Mouse (Mus musculus) kidney, embryonic 15.5 days (tissue): ENCODE results near the gene Sel1l3. TPM values are rescaled to one million over a fixed set of nuclear protein-coding genes. Genes with fewer than 3 reads are reported as not detected.

ENCODE experiments used
- ATAC-seq: fragments of 200-750 bp; cut with Nextera tagmentation; replicated peaks from 2 replicates; pipeline ENCODE4 v1.8.0; 2017; ENCODE audit warnings: moderate TSS enrichment; ENCODE audit not compliant: low FRiP score
- H3K27ac ChIP-seq: fragments of 300-500 bp; sonication (generic); 2 replicates; pipeline ENCODE4 v1.5.1; 2015; ENCODE audit warnings: mild to moderate bottlenecking, inconsistent platforms
- H3K27me3 ChIP-seq: fragments of 300-500 bp; sonication (generic); 2 replicates; pipeline ENCODE4 v1.6.1; 2015; ENCODE audit warnings: inconsistent platforms
- H3K36me3 ChIP-seq: fragments of 300-500 bp; sonication (generic); 2 replicates; pipeline ENCODE4 v1.6.1; 2015; ENCODE audit warnings: inconsistent platforms
- H3K4me1 ChIP-seq: fragments of 300-500 bp; sonication (generic); 2 replicates; pipeline ENCODE4 v1.6.1; 2015; ENCODE audit warnings: inconsistent platforms
- H3K4me2 ChIP-seq: fragments of 300-500 bp; sonication (generic); 2 replicates; pipeline ENCODE4 v1.6.1; 2015; ENCODE audit warnings: moderate library complexity, mild to moderate bottlenecking, inconsistent platforms
- H3K4me3 ChIP-seq: fragments of 300-500 bp; sonication (generic); replicated peaks from 2 replicates; pipeline ENCODE4 v1.5.1; 2015; ENCODE audit warnings: mild to moderate bottlenecking, inconsistent platforms
- H3K9ac ChIP-seq: fragments of 300-500 bp; sonication (generic); 2 replicates; pipeline ENCODE4 v1.6.1; 2015; ENCODE audit warnings: mild to moderate bottlenecking, inconsistent platforms
- H3K9me3 ChIP-seq: fragments of 300-500 bp; sonication (generic); replicated peaks from 2 replicates; pipeline ENCODE4 v1.6.1; 2016; ENCODE audit warnings: inconsistent platforms
- WGBS: fragments of 180-500 bp; shearing (Covaris S2); methylation state at CpG from one replicate; pipeline ENCODE4 v1.1.7; 2015; ENCODE audit warnings: mixed read lengths; 5-methylcytosine and 5-hydroxymethylcytosine counted together
- polyA plus RNA-seq: library from polyadenylated mRNA; unstranded; fragments of >200 nt; fragmentation: Nextera tagmentation; extraction: Ambion mirVana; gene quantifications from 2 replicates; pipeline ENCODE4 v1.2.1, GENCODE M21; 2015

Sel1l3 gene
- polyA plus RNA-seq, 1 experiment from 2014 or later: 20.1 TPM

- ATAC-seq: no peak
- H3K9me3 ChIP-seq: no peaks in the 10 kb centered on the region
- peaks cover 62% of the 10 kb centered on the region for H3K4me1 ChIP-seq
- WGBS: 66% methylated on average over 4 of the region's 4 CpGs
- no peaks in the 10 kb centered on the region for H3K27me3 ChIP-seq
- no peak overlapping the region for H3K9ac ChIP-seq
- H3K36me3 ChIP-seq: no peaks in the 10 kb centered on the region
- no peak overlapping the region for H3K27ac ChIP-seq
- no peak overlapping the region for H3K4me3 ChIP-seq
- no peak overlapping the region for H3K4me2 ChIP-seq
Observed at GRCm38 (mm10) chr5:53106125-53106524, 107.6 kb downstream of the Sel1l3 start.

GRCm38 (mm10) chr5:53105716-53106115, 108.0 kb downstream of the Sel1l3 start:
- peaks cover 59% of the 10 kb centered on the region for H3K4me1 ChIP-seq
- H3K27ac ChIP-seq: 0 out of 2 replicates have a peak overlapping the region, but pooled peaks have one; percentile 41
- WGBS: 62% methylated on average over 8 of the region's 8 CpGs
- no peaks in the 10 kb centered on the region for H3K36me3 ChIP-seq
- H3K4me3 ChIP-seq: no peak overlapping the region
- ATAC-seq: no peak
- no peak overlapping the region for H3K9ac ChIP-seq
- H3K4me2 ChIP-seq: no peak overlapping the region
- H3K9me3 ChIP-seq: no peaks in the 10 kb centered on the region
- H3K27me3 ChIP-seq: no peaks in the 10 kb centered on the region

DNA sequence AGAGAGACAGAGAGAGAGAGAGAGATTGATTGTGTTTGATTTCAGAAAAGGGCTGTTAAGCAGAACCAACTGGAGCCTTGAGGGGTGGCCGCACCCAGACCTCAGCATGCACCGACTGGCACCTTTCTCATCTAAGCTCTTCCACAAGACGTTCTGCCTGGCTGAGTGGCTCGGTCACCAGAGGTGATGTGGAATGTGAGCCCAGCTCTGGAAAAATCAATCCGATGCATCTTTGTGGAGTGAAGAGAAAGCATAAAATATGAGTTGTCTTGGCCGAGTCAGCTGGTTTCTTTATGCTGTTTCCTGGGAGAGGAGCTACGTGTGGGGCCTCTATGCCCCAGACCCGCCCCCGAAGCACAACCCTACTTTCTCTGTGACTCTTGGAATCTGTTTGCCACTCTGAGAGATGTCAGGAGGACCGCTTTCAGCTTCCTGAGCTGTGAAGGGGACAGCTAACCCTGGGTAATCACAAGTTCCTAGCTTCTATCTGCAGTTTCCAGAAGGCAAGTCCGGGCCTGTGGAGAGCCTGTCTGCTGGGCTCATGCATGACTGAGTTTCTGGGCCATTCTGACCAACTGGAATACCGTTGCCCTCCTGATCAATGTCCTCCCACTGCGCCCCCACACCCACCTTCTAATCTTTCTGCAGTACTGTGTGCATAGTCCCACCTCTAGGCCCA, 109.4 kb downstream of the Sel1l3 start:
- no peaks in the 10 kb centered on the region for H3K9me3 ChIP-seq
- no peaks in the 10 kb centered on the region for H3K36me3 ChIP-seq
- peak; percentile 73 for ATAC-seq
- H3K27ac ChIP-seq: peak overlapping the region; percentile 76
- no peaks in the 10 kb centered on the region for H3K27me3 ChIP-seq
- no peak overlapping the region for H3K9ac ChIP-seq
- peak overlapping the region; percentile 0; the same call in 1 of the 2 replicates for H3K4me2 ChIP-seq
- no peak overlapping the region for H3K4me3 ChIP-seq
- WGBS: 36% methylated on average over 13 of the region's 13 CpGs
- peaks cover 51% of the 10 kb centered on the region for H3K4me1 ChIP-seq

- Histone ChIP-seq H3K4me3 (no peak overlapping the region), H3K9ac (no peak overlapping the region), H3K36me3 (no peaks in the 10 kb centered on the region), H3K4me2 (no peak overlapping the region), H3K27ac (no peak overlapping the region), H3K4me1 (peaks cover 47% of the 10 kb centered on the region), H3K27me3 (no peaks in the 10 kb centered on the region), H3K9me3 (no peaks in the 10 kb centered on the region)
- no peak for ATAC-seq
- WGBS: 48% methylated on average over 12 of the region's 12 CpGs
Observed at GRCm38 (mm10) chr5:53101848-53102473, 111.8 kb downstream of the Sel1l3 start.

DNA sequence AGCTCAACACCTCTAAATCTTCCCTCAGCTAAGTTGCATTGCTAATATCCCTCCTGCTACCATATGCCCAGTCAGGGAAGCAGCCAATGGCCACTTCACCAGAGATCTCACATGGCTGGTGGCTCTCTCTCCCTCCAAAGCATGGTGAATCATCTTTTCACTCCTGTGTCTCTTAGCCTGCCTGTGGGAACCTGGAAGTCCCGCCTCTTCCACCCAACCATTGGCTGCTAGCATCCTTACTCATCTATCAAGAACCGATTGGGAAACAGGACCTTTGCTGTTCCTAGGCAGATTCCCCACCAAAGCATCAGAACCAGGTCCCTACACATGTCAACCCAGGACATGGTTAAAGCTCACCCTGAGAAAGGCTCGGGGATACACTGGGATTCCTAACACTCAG, 122.4 kb downstream of the Sel1l3 start:
- no peak for ATAC-seq
- no peak overlapping the region for H3K9ac ChIP-seq
- H3K9me3 ChIP-seq: no peaks in the 10 kb centered on the region
- no peaks in the 10 kb centered on the region for H3K36me3 ChIP-seq
- H3K4me3 ChIP-seq: no peak overlapping the region
- no peaks in the 10 kb centered on the region for H3K27me3 ChIP-seq
- 79% methylated on average over 3 of the region's 3 CpGs for WGBS
- H3K27ac ChIP-seq: no peak overlapping the region
- no peaks in the 10 kb centered on the region for H3K4me1 ChIP-seq
- no peak overlapping the region for H3K4me2 ChIP-seq

DNA sequence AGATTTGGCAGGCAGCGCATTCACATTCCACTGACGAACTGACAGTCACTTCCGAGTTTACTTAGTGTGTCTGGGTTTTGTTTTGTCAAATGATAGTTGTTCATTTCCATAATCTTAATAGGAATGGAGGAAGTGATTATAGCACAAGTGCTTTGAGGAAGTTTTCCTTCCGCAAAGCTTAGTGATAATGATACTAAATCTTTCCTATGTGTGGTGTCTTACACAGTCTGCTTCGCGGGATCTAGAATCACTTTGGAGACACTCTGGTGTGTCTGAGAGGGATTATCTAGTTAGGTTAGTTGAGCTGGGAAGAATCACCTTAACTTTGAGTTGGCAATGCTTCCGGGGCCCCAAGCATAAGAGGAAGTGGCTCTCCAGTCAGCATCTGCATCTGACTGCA, 126.3 kb downstream of the Sel1l3 start:
- H3K9ac ChIP-seq: no peak overlapping the region
- 86% methylated on average over 7 of the region's 7 CpGs for WGBS
- ATAC-seq: no peak
- H3K4me2 ChIP-seq: no peak overlapping the region
- H3K4me3 ChIP-seq: no peak overlapping the region
- H3K4me1 ChIP-seq: no peaks in the 10 kb centered on the region
- H3K27me3 ChIP-seq: no peaks in the 10 kb centered on the region
- no peaks in the 10 kb centered on the region for H3K9me3 ChIP-seq
- no peak overlapping the region for H3K27ac ChIP-seq
- H3K36me3 ChIP-seq: no peaks in the 10 kb centered on the region

DNA sequence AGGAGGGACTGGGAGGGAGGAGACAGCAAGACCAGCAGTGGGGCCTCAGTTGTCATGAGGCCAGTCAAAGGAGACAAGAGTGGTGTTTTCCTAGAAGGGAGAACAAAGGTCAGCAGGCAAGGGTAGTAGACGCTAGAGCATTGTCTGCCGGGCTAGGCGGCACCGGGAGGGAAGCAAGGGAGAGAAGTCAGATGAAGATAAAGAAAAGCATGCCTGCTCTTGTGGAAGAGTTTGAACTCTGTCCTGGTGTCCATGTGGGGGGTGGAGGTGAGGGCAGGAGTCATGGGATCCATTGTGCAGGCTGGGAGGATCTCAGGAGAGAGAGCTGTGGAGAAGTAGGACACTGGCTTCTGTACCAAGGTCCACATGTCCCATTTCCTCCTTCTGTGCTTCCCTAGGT, 135.3 kb downstream of the Sel1l3 start:
- no peak for ATAC-seq
- H3K9ac ChIP-seq: no peak overlapping the region
- H3K36me3 ChIP-seq: no peaks in the 10 kb centered on the region
- H3K4me2 ChIP-seq: no peak overlapping the region
- no peak overlapping the region for H3K27ac ChIP-seq
- H3K27me3 ChIP-seq: no peaks in the 10 kb centered on the region
- WGBS: 64% methylated on average over 4 of the region's 4 CpGs
- no peaks in the 10 kb centered on the region for H3K4me1 ChIP-seq
- H3K9me3 ChIP-seq: no peaks in the 10 kb centered on the region
- H3K4me3 ChIP-seq: no peak overlapping the region

- no peak for ATAC-seq
- H3K4me3 ChIP-seq: no peak overlapping the region
- no peak overlapping the region for H3K4me2 ChIP-seq
- H3K9me3 ChIP-seq: no peaks in the 10 kb centered on the region
- no peaks in the 10 kb centered on the region for H3K27me3 ChIP-seq
- no peak overlapping the region for H3K9ac ChIP-seq
- H3K27ac ChIP-seq: no peak overlapping the region
- no peaks in the 10 kb centered on the region for H3K4me1 ChIP-seq
- no peaks in the 10 kb centered on the region for H3K36me3 ChIP-seq
- 56% methylated on average over 6 of the region's 6 CpGs for WGBS
Observed at GRCm38 (mm10) chr5:53074553-53074952, 139.2 kb downstream of the Sel1l3 start.

GRCm38 (mm10) chr5:53061532-53062130, 152.1 kb downstream of the Sel1l3 start:
- no peaks in the 10 kb centered on the region for H3K27me3 ChIP-seq
- no peak overlapping the region for H3K4me3 ChIP-seq
- H3K9me3 ChIP-seq: no peaks in the 10 kb centered on the region
- no peak overlapping the region for H3K9ac ChIP-seq
- no peaks in the 10 kb centered on the region for H3K36me3 ChIP-seq
- WGBS: 91% methylated on average over 9 of the region's 9 CpGs
- no peak for ATAC-seq
- H3K4me2 ChIP-seq: no peak overlapping the region
- H3K4me1 ChIP-seq: no peaks in the 10 kb centered on the region
- H3K27ac ChIP-seq: no peak overlapping the region

Other genes starting within 250 kb of the Sel1l3 start
- 0.43 and 0.57 TPM in 2 replicates for gene Slc34a2, start 175.8 kb downstream of the Sel1l3 start, polyA plus RNA-seq
- gene Smim20, start 53.2 kb upstream of the Sel1l3 start, polyA plus RNA-seq: 82.0 and 82.7 TPM in 2 replicates